Mouse (Mus musculus) macrophage (primary cell): ENCODE data around the gene Gm5849. TPM values are rescaled to one million over a fixed set of nuclear protein-coding genes. Genes with fewer than 3 reads are reported as not detected.
"Not testable (repeated sequence)": the region's sequence is repeated elsewhere in the genome, so short reads cannot be mapped to it uniquely, and the experiment has no call there.

Source experiments
- H3K27ac ChIP-seq: fragments of 350-480 bp; formaldehyde crosslinking; 2 replicates; pipeline ENCODE4 v1.9.0; 2021
- H3K36me3 ChIP-seq: fragments of 350-480 bp; formaldehyde crosslinking; 2 replicates; pipeline ENCODE4 v1.9.0; 2021; ENCODE audit errors: inconsistent target
- H3K4me3 ChIP-seq: fragments of 350-480 bp; formaldehyde crosslinking; 2 replicates; pipeline ENCODE4 v1.9.0; 2021; ENCODE audit errors: inconsistent target
- H3K79me2 ChIP-seq: fragments of 350-480 bp; formaldehyde crosslinking; 2 replicates; pipeline ENCODE4 v1.9.0; 2021; ENCODE audit errors: inconsistent target
- WGBS: methylation state at CpG from one replicate; pipeline ENCODE4 v1.1.7; 2026; ENCODE audit warnings: inconsistent platforms; ENCODE audit not compliant: missing documents; 5-methylcytosine and 5-hydroxymethylcytosine counted together
- polyA plus RNA-seq: library from polyadenylated mRNA; stranded (reverse); fragments of 250-400 nt; gene quantifications from 3 replicates; pipeline ENCODE4 v1.2.4, GENCODE M21; 2018; ENCODE audit warnings: inconsistent platforms
- total RNA-seq, 78 experiments: library from RNA; depleted of rRNA; stranded (reverse); fragments of 250-400 nt; gene quantifications; 1 replicate in 9 of 78; 2 replicates in 24 of 78; 3 replicates in 43 of 78; 4 replicates in 2 of 78; pipeline ENCODE4 v1.2.4; 2018; ENCODE audit warnings: inconsistent platforms in 56 of 78

Gene Gm5849
- total RNA-seq (2018; cell fraction: chromatin; rRNA removed), result not detected
- not detected for total RNA-seq (2018; cell fraction: cytosol; rRNA removed)
- not detected for total RNA-seq (2018; cell fraction: nucleus; rRNA removed)
- polyA plus RNA-seq, result not detected in 3 replicates

GRCm38 (mm10) chr3:90777776-90778175 lies at the start of gene Gm5849:
TSS of gene Gm5849 (minus strand) at chr3:90777876.
- WGBS, result no CpG with 5 or more reads among the region's 1 CpGs
- not testable (repeated sequence) for H3K79me2 ChIP-seq

GRCm38 (mm10) chr3:90749658-90750057 lies 28.0 kb downstream of the Gm5849 start:
- H3K4me3 ChIP-seq, result no peak overlapping the region
- H3K36me3 ChIP-seq, result no peaks in the 10 kb centered on the region
- no peaks in the 10 kb centered on the region for H3K79me2 ChIP-seq
- H3K27ac ChIP-seq, result no peak overlapping the region
- WGBS, result 92% methylated on average over 1 of the region's 1 CpGs

More at GRCm38 (mm10) chr3:90777776-90778175, at the start of gene Gm5849:
- not testable (repeated sequence) for H3K4me3 ChIP-seq, H3K27ac ChIP-seq, H3K36me3 ChIP-seq

GRCm38 (mm10) chr3:90726606-90727005 lies 51.1 kb downstream of the Gm5849 start, which contains the start of gene Pglyrp4:
TSS of gene Pglyrp4 (plus strand) at chr3:90726906.
- Histone ChIP-seq H3K27ac (no peak within 1 kb of the TSS), H3K79me2 (no peaks in the 10 kb centered on the region), H3K36me3 (no peaks in the 10 kb centered on the region), H3K4me3 (no peak within 1 kb of the TSS)
- 90% methylated on average over 3 of the region's 3 CpGs for WGBS

Other genes starting within 250 kb of the Gm5849 start
- not detected in 3 replicates for gene S100a16, start 240.6 kb downstream of the Gm5849 start, polyA plus RNA-seq
- not detected in 3 replicates for gene S100a3, start 217.3 kb downstream of the Gm5849 start, polyA plus RNA-seq
- not detected in 3 replicates for gene S100a2, start 187.6 kb downstream of the Gm5849 start, polyA plus RNA-seq
- gene Gm42674, start 176.0 kb downstream of the Gm5849 start, polyA plus RNA-seq, result not detected in 3 replicates
- gene S100a4, start 174.1 kb downstream of the Gm5849 start, polyA plus RNA-seq, result 174 to 303 TPM (median 196 TPM) in 3 replicates
- gene S100a5, start 169.4 kb downstream of the Gm5849 start, polyA plus RNA-seq, result not detected in 3 replicates
- gene S100a6, start 165.0 kb downstream of the Gm5849 start, polyA plus RNA-seq, result 41.2 to 308 TPM (median 103 TPM) in 3 replicates
- gene S100a7a, start 123.9 kb downstream of the Gm5849 start, polyA plus RNA-seq, result not detected in 3 replicates
- 14.4 to 117 TPM (median 83.6 TPM) in 3 replicates for gene S100a8, start 108.9 kb downstream of the Gm5849 start, polyA plus RNA-seq
- 23.9 to 259 TPM (median 111 TPM) in 3 replicates for gene S100a9, start 82.2 kb downstream of the Gm5849 start, polyA plus RNA-seq
- not detected in 3 replicates for gene Pglyrp4, start 51.0 kb downstream of the Gm5849 start, polyA plus RNA-seq